In genomic region chr10:128214981-128215380, GRCm38 (mm10) we compare ENCODE assay signal across 27 mouse cellular contexts. TPM values are rescaled to one million over a fixed set of nuclear protein-coding genes. Genes with fewer than 3 reads are reported as not detected.
"Had no signal": no experiment of that assay in that cellular context is flagged by ENCODE, and none has a peak within 500 bp of the region (broad histone marks: within the 10 kb centered on the region; RNA-seq: fewer than 3 reads in every experiment).

No protein-coding gene starts in this region.

- H3K9me3 ChIP-seq: limb, embryonic 10.5 days; limb, embryonic 13.5 days; liver, embryonic 13.5 days; neural tube, embryonic 12.5 days; neural tube, embryonic 15.5 days had no signal

- H3K4me2 ChIP-seq: limb, embryonic 13.5 days; liver, embryonic 13.5 days; lung, embryonic 14.5 days; midbrain, embryonic 11.5 days; neural tube, embryonic 12.5 days; neural tube, embryonic 15.5 days had no signal

- H3K4me3 ChIP-seq: limb, embryonic 10.5 days; limb, embryonic 13.5 days; liver, embryonic 13.5 days; neural tube, embryonic 12.5 days; neural tube, embryonic 15.5 days had no signal

- ATAC-seq: intestine, embryonic 16.5 days had no signal

- H3K9ac ChIP-seq: limb, embryonic 13.5 days; liver, embryonic 13.5 days; lung, embryonic 14.5 days; neural tube, embryonic 12.5 days; neural tube, embryonic 15.5 days had no signal

- H3K27ac ChIP-seq: limb, embryonic 10.5 days; limb, embryonic 13.5 days; liver, embryonic 13.5 days; neural tube, embryonic 12.5 days; neural tube, embryonic 15.5 days had no signal

- H3K27me3 ChIP-seq: neural tube, embryonic 12.5 days had no signal

- DNase-seq: kidney, adult 2 months; kidney, postnatal 10 days; kidney, postnatal 4 days; layer of hippocampus, adult 9-11 months; liver, embryonic 13.5 days; lung, embryonic 14.5 days; lung, postnatal 10 days; lung, postnatal 36 days; midbrain, embryonic 14.5 days; right cerebral cortex, adult 18-20 months; right cerebral cortex, postnatal 14 days; right cerebral cortex, postnatal 4 days; thymus, postnatal 36 days had no signal

- H3K36me3 ChIP-seq: liver, embryonic 13.5 days; neural tube, embryonic 12.5 days; neural tube, embryonic 15.5 days had no signal

RNA-seq across cellular contexts. Expression of gene Mip, which starts 10.7 kb away (rescaled TPM):
- total RNA-seq: layer of hippocampus, adult 18-20 months; layer of hippocampus, postnatal 25 days; left cerebral cortex, adult 18-20 months; left cerebral cortex, postnatal 25 days; liver, adult 2 months had no signal
- polyA plus RNA-seq: kidney, adult 2 months; kidney, embryonic 14.5 days; liver, adult 2 months; liver, embryonic 13.5 days; lung, embryonic 14.5 days; midbrain, embryonic 11.5 days; neural tube, embryonic 12.5 days; neural tube, embryonic 15.5 days; stomach, embryonic 14.5 days; urinary bladder, adult 2 months had no signal
